Mouse (Mus musculus) C2C12 (cell line): Measurements from ENCODE around the gene Pus10.

Experiments
- CTCF ChIP-seq: IDR thresholded peaks from one replicate; pipeline ENCODE4 v1.5.1; 2011; ENCODE audit not compliant: control insufficient read depth, insufficient read depth, insufficient read length
- MAX ChIP-seq: IDR thresholded peaks from one replicate; pipeline ENCODE4 v1.6.1; 2011; ENCODE audit warnings: mild to moderate bottlenecking, control low read depth
- MYOG ChIP-seq: IDR thresholded peaks from one replicate; pipeline ENCODE4 v1.6.1; 2011; ENCODE audit not compliant: control insufficient read depth, insufficient read length; ENCODE audit errors: extremely low read depth
- USF1 ChIP-seq: IDR thresholded peaks from one replicate; pipeline ENCODE4 v1.6.1; 2011; ENCODE audit warnings: low read depth, mild to moderate bottlenecking, control low read depth, moderate library complexity

DNA sequence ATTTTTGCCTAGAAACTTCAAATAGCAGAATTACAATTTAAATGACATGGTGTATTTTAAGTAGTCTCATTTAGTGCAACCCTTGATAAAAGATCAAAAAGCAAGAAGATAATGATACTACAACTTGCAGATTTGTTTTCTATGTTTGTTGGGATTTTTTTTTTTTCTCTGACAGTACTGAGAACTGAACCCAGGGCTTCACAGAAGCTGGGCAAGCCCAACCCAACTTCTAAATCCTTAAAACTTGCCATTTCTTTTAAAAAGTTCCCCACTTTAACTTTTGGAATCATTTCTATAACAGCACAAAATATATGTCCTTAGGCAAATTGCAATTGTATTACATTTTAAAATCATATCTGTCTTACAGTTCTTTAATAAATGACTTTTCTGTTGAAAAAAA, 103.6 kb downstream of the Pus10 start:
- no peak for TF ChIP-seq MAX
- TF ChIP-seq CTCF: no peak
- no peak for TF ChIP-seq USF1
- no peak for TF ChIP-seq MYOG
